Mouse (Mus musculus): Measurements from ENCODE around the gene Hoxd3.

- TF ChIP-seq CTCF (IDR thresholded peaks at IDR 0.05) (no peak), EP300 (IDR thresholded peaks at IDR 0.05) (no peak)
Measured at GRCm38 (mm10) chr2:74735851-74736687, 24.3 kb downstream of the Hoxd3 start.
